Mouse (Mus musculus) neutrophil, adult 5-6 weeks (primary cell): Measurements from ENCODE around the gene Hrct1. TPM values are rescaled to one million over a fixed set of nuclear protein-coding genes. Genes with fewer than 3 reads are reported as not detected.

Experiments used
- ATAC-seq: fragments of 151-379, 151-347 bp; 2 replicates; pipeline ENCODE4 v1.8.0; 2017; ENCODE audit warnings: mild to moderate bottlenecking, moderate TSS enrichment; ENCODE audit not compliant: insufficient number of reproducible peaks, poor library complexity, low FRiP score, severe bottlenecking; ENCODE audit errors: extremely low read depth
- total RNA-seq: library from RNA; stranded (forward); fragments of 200-1000 nt; gene quantifications from 2 replicates; pipeline ENCODE4 v1.2.3, GENCODE M21; 2017

Gene Hrct1
- total RNA-seq, 1 experiment from 2014 or later, result not detected

GRCm38 (mm10) chr4:43763410-43763809 is 36.4 kb downstream of the Hrct1 start:
- no peak for ATAC-seq

GRCm38 (mm10) chr4:43768341-43768740 is 41.4 kb downstream of the Hrct1 start:
- no peak for ATAC-seq

- ATAC-seq, result no peak
These were observed 42.4 kb downstream of the Hrct1 start for GRCm38 (mm10) chr4:43769374-43769773.

GRCm38 (mm10) chr4:43770909-43771308 is 43.9 kb downstream of the Hrct1 start, which contains the start of gene Olfr159:
Gene Olfr159, minus strand, starts transcription at chr4:43771009.
- no peak for ATAC-seq

GRCm38 (mm10) chr4:43771626-43772025 is 44.6 kb downstream of the Hrct1 start:
- no peak for ATAC-seq

GRCm38 (mm10) chr4:43772304-43772703 is 45.3 kb downstream of the Hrct1 start:
- no peak for ATAC-seq

Other genes with a start within 250 kb of the Hrct1 start
- gene Sit1, start 243.5 kb upstream of the Hrct1 start, total RNA-seq, result 5.9 and 7.4 TPM in 2 replicates
- gene Ccdc107, start 234.3 kb upstream of the Hrct1 start, total RNA-seq, result 26.3 and 26.9 TPM in 2 replicates
- 1.5 and 2.6 TPM in 2 replicates for gene Arhgef39, start 227.5 kb upstream of the Hrct1 start, total RNA-seq
- not detected in 2 replicates for gene Car9, start 220.2 kb upstream of the Hrct1 start, total RNA-seq
- 2.2 and 3.0 TPM in 2 replicates for gene Tpm2, start 203.4 kb upstream of the Hrct1 start, total RNA-seq
- gene Creb3, start 164.9 kb upstream of the Hrct1 start, total RNA-seq, result 91.4 and 142 TPM in 2 replicates
- 386 and 458 TPM in 2 replicates for gene Tln1, start 164.5 kb upstream of the Hrct1 start, total RNA-seq
- 21.0 and 23.2 TPM in 2 replicates for gene Rgp1, start 148.5 kb upstream of the Hrct1 start, total RNA-seq
- 22.2 and 23.2 TPM in 2 replicates for gene Gba2, start 148.3 kb upstream of the Hrct1 start, total RNA-seq
- not detected in 2 replicates for gene Msmp, start 142.7 kb upstream of the Hrct1 start, total RNA-seq
- gene Npr2, start 95.3 kb upstream of the Hrct1 start, total RNA-seq, result 0.35 and 0.37 TPM in 2 replicates
- gene Spag8, start 73.6 kb upstream of the Hrct1 start, total RNA-seq, result 0.23 and 0.86 TPM in 2 replicates
- 5.1 and 21.5 TPM in 2 replicates for gene Hint2, start 70.7 kb upstream of the Hrct1 start, total RNA-seq
- 0.47 and 0.49 TPM in 2 replicates for gene Tmem8b, start 58.2 kb upstream of the Hrct1 start, total RNA-seq
- 0.61 and 0.93 TPM in 2 replicates for gene Fam221b, start 58.0 kb upstream of the Hrct1 start, total RNA-seq
- not detected in 2 replicates for gene Olfr70, start 26.4 kb upstream of the Hrct1 start, total RNA-seq
- not detected in 2 replicates for gene Olfr71, start 16.9 kb upstream of the Hrct1 start, total RNA-seq
- gene Spaar, start 2.8 kb downstream of the Hrct1 start, total RNA-seq, result not detected in 2 replicates
- gene Olfr159, start 43.8 kb downstream of the Hrct1 start, total RNA-seq, result not detected in 2 replicates
- not detected in 2 replicates for gene Olfr156, start 96.7 kb downstream of the Hrct1 start, total RNA-seq
- not detected in 2 replicates for gene Olfr157, start 113.0 kb downstream of the Hrct1 start, total RNA-seq
- gene Olfr155, start 124.4 kb downstream of the Hrct1 start, total RNA-seq, result not detected in 2 replicates
- 0.86 and 2.9 TPM in 2 replicates for gene Reck, start 148.3 kb downstream of the Hrct1 start, total RNA-seq
- gene Glipr2, start 230.2 kb downstream of the Hrct1 start, total RNA-seq, result 257 and 262 TPM in 2 replicates